Mouse (Mus musculus): Measurements from ENCODE around the gene Vmn1r19.
"Not testable (repeated sequence)": the region's sequence is repeated elsewhere in the genome, so short reads cannot be mapped to it uniquely, and the experiment has no call there.

The Vmn1r19 gene

DNA sequence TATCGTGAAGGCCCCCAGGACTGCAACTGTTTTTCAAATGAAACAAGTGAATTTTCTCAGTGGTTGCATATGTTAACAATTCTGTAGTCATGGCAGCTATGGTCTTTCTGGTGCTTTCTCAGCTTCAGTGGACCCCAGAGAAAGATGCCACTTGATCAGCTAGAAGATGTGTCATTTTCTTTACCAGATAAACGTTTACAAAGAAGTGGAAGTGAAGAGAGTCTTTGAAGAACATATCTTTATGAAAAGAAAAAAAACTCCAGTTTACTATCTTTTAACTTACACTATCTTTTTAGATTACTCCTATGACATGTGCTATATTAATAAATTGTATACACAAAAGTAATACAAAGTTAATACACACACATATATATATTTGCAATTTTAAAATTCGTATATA, at the start of gene Vmn1r19:
Gene Vmn1r19, plus strand, starts transcription at position 301 of the 400 bp plus-strand sequence.
- in situ Hi-C loops (cut with MboI, MseI), result not testable (repeated sequence)

GRCm38 (mm10) chr6:57356864-57357263, 46.7 kb upstream of the Vmn1r19 start:
- in situ Hi-C loops (cut with MboI, MseI), result no loop called here

DNA sequence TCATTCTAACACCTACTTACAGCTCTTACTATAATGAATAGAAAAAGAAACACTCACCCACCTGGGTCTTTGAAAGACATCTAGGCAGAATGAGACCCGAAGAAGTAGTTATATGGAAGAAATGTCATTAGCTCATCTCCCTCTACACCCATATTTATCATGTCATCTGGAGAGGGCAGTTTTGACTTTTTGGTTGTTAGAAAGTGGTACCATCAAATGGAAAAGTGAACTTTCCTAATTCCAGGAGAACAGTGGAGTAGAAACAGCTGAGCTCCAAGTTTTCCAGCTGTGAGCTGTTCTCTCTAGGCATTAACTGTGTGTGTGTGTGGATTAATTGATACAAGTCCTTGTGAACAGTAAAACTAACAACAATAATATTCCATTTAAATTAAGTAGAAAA, 40.0 kb upstream of the Vmn1r19 start, which contains the start of gene Vmn1r17:
Gene Vmn1r17, minus strand, starts transcription at position 101 of the 400 bp plus-strand sequence.
- in situ Hi-C loops (cut with MboI, MseI), result no loop called here

DNA sequence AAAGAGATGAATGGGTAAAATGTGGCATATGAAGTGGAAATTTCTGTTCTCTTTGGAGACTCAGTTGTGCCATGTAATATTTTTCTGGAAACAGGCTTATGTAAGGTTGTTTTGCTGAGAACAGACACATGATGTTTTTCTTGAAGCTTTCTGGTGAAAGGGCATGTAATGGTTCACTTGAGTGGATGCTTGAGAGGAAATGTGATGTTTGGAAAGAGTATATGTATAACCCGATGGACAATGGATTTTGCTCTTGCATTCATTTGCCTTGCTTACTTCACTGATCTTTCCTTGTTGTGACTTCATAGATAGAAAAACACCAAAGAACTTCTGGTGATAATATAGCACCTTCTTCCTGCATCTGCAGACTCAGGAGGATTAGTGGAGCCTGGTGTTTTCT, 37.7 kb upstream of the Vmn1r19 start:
- in situ Hi-C loops (cut with MboI, MseI), result not testable (repeated sequence)

GRCm38 (mm10) chr6:57367496-57367895, 36.1 kb upstream of the Vmn1r19 start:
- in situ Hi-C loops (cut with MboI, MseI), result no loop called here

DNA sequence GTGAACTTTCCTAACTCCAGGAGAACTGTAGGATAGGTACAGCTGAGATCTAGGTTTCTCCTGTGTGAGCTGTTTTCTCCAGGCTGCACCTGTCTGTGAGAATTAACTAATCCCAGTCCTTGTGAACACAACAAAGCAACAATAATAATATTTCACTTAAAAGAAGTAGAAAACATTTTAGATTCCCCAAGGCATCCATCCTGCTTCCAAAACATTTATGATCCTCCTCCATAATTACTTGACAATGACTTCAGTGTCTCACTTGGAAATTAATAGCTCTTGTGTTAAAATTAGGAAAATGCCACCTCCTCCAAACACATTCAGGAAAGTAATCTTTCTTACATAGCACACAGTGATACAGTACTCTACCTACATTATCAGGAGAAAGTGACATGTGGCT, 7.9 kb upstream of the Vmn1r19 start, which contains the start of gene Vmn1r18:
Gene Vmn1r18, minus strand, starts transcription at position 101 of the 400 bp plus-strand sequence.
- in situ Hi-C loops (cut with MboI, MseI), result no loop called here

- in situ Hi-C loops (cut with MboI, MseI), result no loop called here
Measured at GRCm38 (mm10) chr6:57428630-57429029, 25.1 kb downstream of the Vmn1r19 start, which contains the start of gene Vmn1r20. Gene Vmn1r20, plus strand, starts transcription at chr6:57428930.

- in situ Hi-C loops (cut with MboI, MseI), result loop anchor here (5.0 kb wide), 1 partner anchor 786 kb away; the partner anchor contains the start of gene Vmn1r27
Measured at GRCm38 (mm10) chr6:57431196-57431595, 27.6 kb downstream of the Vmn1r19 start.

Data from T-helper 1 cell (primary cell).